Mouse (Mus musculus) neural tube, embryonic 11.5 days (tissue): ENCODE results near the gene Itih1. TPM values are rescaled to one million over a fixed set of nuclear protein-coding genes. Genes with fewer than 3 reads are reported as not detected.

Source experiments
- ATAC-seq: fragments of 200-750 bp; cut with Nextera tagmentation; 2 replicates; pipeline ENCODE4 v1.8.0; 2017; ENCODE audit warnings: moderate number of reproducible peaks, mild to moderate bottlenecking, moderate TSS enrichment, moderate library complexity; ENCODE audit not compliant: insufficient read depth, low FRiP score, low TSS enrichment
- DNase-seq: peaks from one replicate; pipeline ENCODE4 v3.0.0-alpha.2; 2015; ENCODE audit warnings: low spot score
- H3K27ac ChIP-seq: fragments of 300-500 bp; sonication (generic); 2 replicates; pipeline ENCODE4 v1.5.1; 2014; ENCODE audit warnings: low read depth, mild to moderate bottlenecking, low read length
- H3K27me3 ChIP-seq: fragments of 300-500 bp; sonication (generic); 2 replicates; pipeline ENCODE4 v1.6.1; 2014; ENCODE audit warnings: mild to moderate bottlenecking, low read length, mixed read lengths; ENCODE audit not compliant: control insufficient read depth, insufficient read depth
- H3K36me3 ChIP-seq: fragments of 300-500 bp; sonication (generic); 2 replicates; pipeline ENCODE4 v1.6.1; 2014; ENCODE audit warnings: mild to moderate bottlenecking, low read length, moderate library complexity, mixed read lengths; ENCODE audit not compliant: control insufficient read depth, insufficient read depth
- H3K4me1 ChIP-seq: fragments of 300-500 bp; sonication (generic); 2 replicates; pipeline ENCODE4 v1.6.1; 2014; ENCODE audit warnings: low read length, mixed read lengths; ENCODE audit not compliant: control insufficient read depth, insufficient read depth
- H3K4me2 ChIP-seq: fragments of 300-500 bp; sonication (generic); 2 replicates; pipeline ENCODE4 v1.6.1; 2014; ENCODE audit warnings: low read depth, mild to moderate bottlenecking, moderate library complexity
- H3K4me3 ChIP-seq: fragments of 300-500 bp; sonication (generic); 2 replicates; pipeline ENCODE4 v1.5.1; 2014; ENCODE audit warnings: low read depth, low read length
- H3K9ac ChIP-seq: fragments of 300-500 bp; sonication (generic); 2 replicates; pipeline ENCODE4 v1.6.1; 2014; ENCODE audit warnings: mild to moderate bottlenecking, low read length
- H3K9me3 ChIP-seq: fragments of 300-500 bp; sonication (generic); 2 replicates; pipeline ENCODE4 v1.6.1; 2016; ENCODE audit warnings: low read length; ENCODE audit not compliant: control insufficient read depth
- WGBS: fragments of 180-500 bp; shearing (Covaris S2); extraction: QIAGEN DNeasy Blood & Tissue Kit; methylation state at CpG from one replicate; pipeline ENCODE4 v1.1.7; 2014; 5-methylcytosine and 5-hydroxymethylcytosine counted together
- polyA plus RNA-seq: library from polyadenylated mRNA; unstranded; fragments of >200 nt; fragmentation: Nextera tagmentation; extraction: Ambion mirVana; gene quantifications from 2 replicates; pipeline ENCODE4 v1.2.1, GENCODE M21; 2014

Gene Itih1
- polyA plus RNA-seq, 1 experiment from 2014 or later, result not detected

- H3K4me2 ChIP-seq, result no peak overlapping the region
- no peak for ATAC-seq
- no peak overlapping the region for H3K27ac ChIP-seq
- no peak for DNase-seq
- H3K27me3 ChIP-seq, result no peaks in the 10 kb centered on the region
- 89% methylated on average over 5 of the region's 5 CpGs for WGBS
- no peak overlapping the region for H3K4me3 ChIP-seq
- no peaks in the 10 kb centered on the region for H3K9me3 ChIP-seq
- no peak overlapping the region for H3K9ac ChIP-seq
- no peaks in the 10 kb centered on the region for H3K36me3 ChIP-seq
- no peaks in the 10 kb centered on the region for H3K4me1 ChIP-seq
Observed at GRCm38 (mm10) chr14:30913404-30913803, 29.7 kb downstream of the Itih1 start.

GRCm38 (mm10) chr14:30912641-30913040, 30.4 kb downstream of the Itih1 start:
- H3K9ac ChIP-seq, result no peak overlapping the region
- no peak for ATAC-seq
- H3K4me2 ChIP-seq, result no peak overlapping the region
- no peak overlapping the region for H3K4me3 ChIP-seq
- H3K36me3 ChIP-seq, result no peaks in the 10 kb centered on the region
- no peaks in the 10 kb centered on the region for H3K4me1 ChIP-seq
- no peaks in the 10 kb centered on the region for H3K27me3 ChIP-seq
- H3K9me3 ChIP-seq, result no peaks in the 10 kb centered on the region
- no peak for DNase-seq
- WGBS, result 83% methylated on average over 8 of the region's 8 CpGs
- H3K27ac ChIP-seq, result no peak overlapping the region

GRCm38 (mm10) chr14:30911141-30911540, 31.9 kb downstream of the Itih1 start:
- Histone ChIP-seq H3K27ac (no peak overlapping the region), H3K4me2 (no peak overlapping the region), H3K9me3 (no peaks in the 10 kb centered on the region), H3K4me3 (no peak overlapping the region), H3K27me3 (no peaks in the 10 kb centered on the region), H3K4me1 (no peaks in the 10 kb centered on the region), H3K9ac (no peak overlapping the region), H3K36me3 (no peaks in the 10 kb centered on the region)
- 88% methylated on average over 8 of the region's 8 CpGs for WGBS
- DNase-seq (no peak), ATAC-seq (no peak)

GRCm38 (mm10) chr14:30907814-30908265, 35.2 kb downstream of the Itih1 start:
- DNase-seq, result no peak
- WGBS, result 76% methylated on average over 3 of the region's 3 CpGs
- H3K4me3 ChIP-seq, result no peak overlapping the region
- H3K9me3 ChIP-seq, result no peaks in the 10 kb centered on the region
- H3K9ac ChIP-seq, result no peak overlapping the region
- no peaks in the 10 kb centered on the region for H3K27me3 ChIP-seq
- no peak overlapping the region for H3K4me2 ChIP-seq
- H3K36me3 ChIP-seq, result no peaks in the 10 kb centered on the region
- no peaks in the 10 kb centered on the region for H3K4me1 ChIP-seq
- H3K27ac ChIP-seq, result no peak overlapping the region
- ATAC-seq, result no peak

- H3K4me1 ChIP-seq, result no peaks in the 10 kb centered on the region
- DNase-seq (no peak), ATAC-seq (no peak)
- no peak overlapping the region for H3K27ac ChIP-seq
- WGBS, result 91% methylated on average over 6 of the region's 6 CpGs
- H3K4me3 ChIP-seq, result no peak overlapping the region
- no peak overlapping the region for H3K4me2 ChIP-seq
- no peaks in the 10 kb centered on the region for H3K9me3 ChIP-seq
- H3K9ac ChIP-seq, result no peak overlapping the region
- H3K27me3 ChIP-seq, result no peaks in the 10 kb centered on the region
- no peaks in the 10 kb centered on the region for H3K36me3 ChIP-seq
Observed at GRCm38 (mm10) chr14:30906001-30906400, 37.1 kb downstream of the Itih1 start.

- DNase-seq (no peak), ATAC-seq (no peak)
- Histone ChIP-seq H3K4me3 (no peak overlapping the region), H3K4me1 (no peaks in the 10 kb centered on the region), H3K4me2 (no peak overlapping the region), H3K27me3 (no peaks in the 10 kb centered on the region), H3K36me3 (no peaks in the 10 kb centered on the region), H3K9ac (no peak overlapping the region), H3K9me3 (no peaks in the 10 kb centered on the region), H3K27ac (no peak overlapping the region)
- 83% methylated on average over 8 of the region's 8 CpGs for WGBS
Observed at GRCm38 (mm10) chr14:30904307-30904706, 38.8 kb downstream of the Itih1 start.

- ATAC-seq (no peak), DNase-seq (no peak)
- no peak overlapping the region for H3K27ac ChIP-seq
- no peaks in the 10 kb centered on the region for H3K4me1 ChIP-seq
- no peaks in the 10 kb centered on the region for H3K27me3 ChIP-seq
- H3K4me3 ChIP-seq, result no peak overlapping the region
- H3K4me2 ChIP-seq, result no peak overlapping the region
- H3K9me3 ChIP-seq, result no peaks in the 10 kb centered on the region
- WGBS, result 82% methylated on average over 3 of the region's 3 CpGs
- no peaks in the 10 kb centered on the region for H3K36me3 ChIP-seq
- H3K9ac ChIP-seq, result no peak overlapping the region
Observed at GRCm38 (mm10) chr14:30903036-30903435, 40.1 kb downstream of the Itih1 start.

GRCm38 (mm10) chr14:30902628-30903027, 40.5 kb downstream of the Itih1 start:
- H3K9me3 ChIP-seq, result no peaks in the 10 kb centered on the region
- no peak overlapping the region for H3K4me3 ChIP-seq
- no peaks in the 10 kb centered on the region for H3K27me3 ChIP-seq
- no peaks in the 10 kb centered on the region for H3K36me3 ChIP-seq
- DNase-seq (no peak), ATAC-seq (no peak)
- H3K9ac ChIP-seq, result no peak overlapping the region
- H3K4me2 ChIP-seq, result no peak overlapping the region
- H3K4me1 ChIP-seq, result no peaks in the 10 kb centered on the region
- no peak overlapping the region for H3K27ac ChIP-seq
- 89% methylated on average over 5 of the region's 5 CpGs for WGBS

GRCm38 (mm10) chr14:30899972-30900371, 43.1 kb downstream of the Itih1 start:
- ATAC-seq (no peak), DNase-seq (no peak)
- H3K27ac ChIP-seq, result no peak overlapping the region
- 48% methylated on average over 3 of the region's 3 CpGs for whole genome bisulfite sequencing
- no peak overlapping the region for H3K9ac ChIP-seq
- H3K27me3 ChIP-seq, result no peaks in the 10 kb centered on the region
- no peaks in the 10 kb centered on the region for H3K9me3 ChIP-seq
- H3K4me3 ChIP-seq, result no peak overlapping the region
- no peaks in the 10 kb centered on the region for H3K4me1 ChIP-seq
- H3K4me2 ChIP-seq, result no peak overlapping the region
- H3K36me3 ChIP-seq, result no peaks in the 10 kb centered on the region
